Mouse (Mus musculus): ENCODE measurements at regions not wholly inside any gene's neighbourhood (a gene's known extent, or its start where the extent isn't known, plus 50 kb on each side); places are given as distances from the start of the nearest gene placed in this dataset.

DNA sequence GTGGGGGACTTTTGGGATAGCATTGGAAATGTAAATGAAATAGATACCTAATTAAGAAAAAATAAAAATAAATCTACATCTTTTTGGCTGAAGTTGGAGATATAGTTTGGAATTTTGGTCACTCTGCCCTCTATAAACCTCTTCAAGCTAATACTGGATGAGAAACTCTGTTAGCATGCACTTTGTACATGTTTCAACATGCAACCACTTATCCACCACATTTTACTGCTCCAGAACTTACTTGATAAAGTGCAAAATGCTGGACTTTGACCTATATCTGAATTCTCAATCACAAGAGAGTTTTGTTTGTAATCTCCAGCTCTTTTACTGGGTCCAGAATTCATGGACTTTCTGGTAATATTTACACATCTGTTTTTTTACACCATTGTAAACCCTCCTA, 54.7 kb upstream of the Pcdh19 start:
- TF ChIP-seq CTCF (IDR thresholded peaks at IDR 0.05; ENCODE audit: insufficient read depth, low read length): no peak
- no peak for TF ChIP-seq POLR2A (IDR thresholded peaks at IDR 0.05; ENCODE audit: borderline replicate concordance, extremely low read depth, low read depth, low read length)
